In genomic region chr2:13523540-13524456, GRCm38 (mm10) we compare ENCODE assay signal across 8 mouse cellular contexts. TPM values are rescaled to one million over a fixed set of nuclear protein-coding genes. Genes with fewer than 3 reads are reported as not detected.
DNase-seq lines count a peak whose midpoint lies in the region; ATAC-seq lines count a peak whose summit lies in the region.

No protein-coding gene starts in this region.

- H3K9ac ChIP-seq in midbrain, embryonic 11.5 days (ENCODE audit: low read length), result no peak overlapping the region
- H3K9ac ChIP-seq in forebrain, embryonic 16.5 days (replicated peaks; ENCODE audit: low read depth, low read length), result no peak overlapping the region

- H3K4me1 ChIP-seq in midbrain, embryonic 11.5 days (ENCODE audit: control insufficient read depth, insufficient read depth, low read length), result no peaks in the 10 kb centered on the region
- peaks cover 14% of the 10 kb centered on the region for H3K4me1 ChIP-seq in midbrain, embryonic 10.5 days
- H3K4me1 ChIP-seq in forebrain, embryonic 16.5 days (replicated peaks; ENCODE audit: control insufficient read depth, insufficient read depth, low read length), result no peaks in the 10 kb centered on the region; the same call in 1 of the 2 replicates

- H3K27me3 ChIP-seq in midbrain, embryonic 11.5 days (ENCODE audit: control insufficient read depth, insufficient read depth, low read length), result no peaks in the 10 kb centered on the region
- H3K27me3 ChIP-seq in midbrain, embryonic 10.5 days (ENCODE audit: low read depth, poor library complexity, severe bottlenecking), result no peaks in the 10 kb centered on the region
- no peaks in the 10 kb centered on the region for H3K27me3 ChIP-seq in forebrain, embryonic 16.5 days (replicated peaks; ENCODE audit: control insufficient read depth, insufficient read depth, low read length)

- H3K9me3 ChIP-seq in midbrain, embryonic 11.5 days (ENCODE audit: control insufficient read depth, low read length), result no peaks in the 10 kb centered on the region
- H3K9me3 ChIP-seq in midbrain, embryonic 10.5 days (replicated peaks), result no peaks in the 10 kb centered on the region
- H3K9me3 ChIP-seq in forebrain, embryonic 16.5 days (ENCODE audit: control insufficient read depth, low read length), result no peaks in the 10 kb centered on the region

- no peak overlapping the region for H3K4me2 ChIP-seq in midbrain, embryonic 11.5 days
- H3K4me2 ChIP-seq in forebrain, embryonic 16.5 days (ENCODE audit: low read length), result no peak overlapping the region

- H3K36me3 ChIP-seq in midbrain, embryonic 11.5 days (ENCODE audit: control insufficient read depth, insufficient read depth, low read length), result no peaks in the 10 kb centered on the region
- peaks cover 4% of the 10 kb centered on the region for H3K36me3 ChIP-seq in midbrain, embryonic 10.5 days
- H3K36me3 ChIP-seq in forebrain, embryonic 16.5 days (ENCODE audit: control insufficient read depth, insufficient read depth), result 0 out of 2 replicates have a peak, but pooled peaks cover 3% of the 10 kb centered on the region

- no peak overlapping the region for H3K27ac ChIP-seq in midbrain, embryonic 11.5 days (ENCODE audit: low read depth, low read length)
- H3K27ac ChIP-seq in midbrain, embryonic 10.5 days (replicated peaks), result no peak overlapping the region
- H3K27ac ChIP-seq in forebrain, embryonic 16.5 days (ENCODE audit: low read length), result no peak overlapping the region

- DNase-seq in midbrain, embryonic 11.5 days (ENCODE audit: low spot score, missing footprints), result no peak
- DNase-seq in midbrain, embryonic 10.5 days (ENCODE audit: low spot score), result no peak
- DNase-seq in layer of hippocampus, adult 9-11 months, result peak; percentile 80
- DNase-seq in right cerebral cortex, adult 2 months (ENCODE audit: low spot score in 2 of 2), result peak; percentile 80 to 81
- no peak for DNase-seq in thymus, postnatal 14 days
- DNase-seq in adrenal gland, adult 18-20 months (ENCODE audit: low spot score in 2 of 2), result no peak

- 64% methylated on average over 8 of the region's 8 CpGs for WGBS in midbrain, embryonic 11.5 days
- 63% methylated on average over 8 of the region's 8 CpGs for WGBS in midbrain, embryonic 10.5 days
- WGBS in forebrain, embryonic 16.5 days, result 60% methylated on average over 8 of the region's 8 CpGs

- H3K4me3 ChIP-seq in midbrain, embryonic 11.5 days (ENCODE audit: low read depth, low read length), result no peak overlapping the region
- H3K4me3 ChIP-seq in midbrain, embryonic 10.5 days, result no peak overlapping the region
- no peak overlapping the region for H3K4me3 ChIP-seq in forebrain, embryonic 16.5 days (replicated peaks; ENCODE audit: low read length)

- peak; percentile 70; the same call in 1 of the 2 replicates for ATAC-seq in midbrain, embryonic 11.5 days (ENCODE audit: low FRiP score)
- ATAC-seq in forebrain, embryonic 16.5 days, result peak; percentile 96
- no peak for ATAC-seq in monocyte, adult 5-6 weeks (replicated peaks; ENCODE audit: insufficient number of reproducible peaks, low FRiP score, low TSS enrichment, poor library complexity, severe bottlenecking)

RNA-seq across cellular contexts. Expression of gene Trdmt1, which starts 20.7 kb away (rescaled TPM):
- 9.6 and 12.7 TPM in 2 replicates for polyA plus RNA-seq in midbrain, embryonic 11.5 days (2014; fragmentation: Nextera tagmentation; extraction: Ambion mirVana)
- polyA plus RNA-seq in midbrain, embryonic 10.5 days (2016; fragmentation: Nextera tagmentation; extraction: Ambion mirVana), result 9.3 and 9.5 TPM in 2 replicates
- 8.3 and 9.6 TPM in 2 replicates for polyA plus RNA-seq in forebrain, embryonic 16.5 days (2015; fragmentation: Nextera tagmentation; extraction: Ambion mirVana)
- total RNA-seq in monocyte, adult 5-6 weeks (2017), result 5.6 to 15.4 TPM (median 15.0 TPM) in 3 replicates
- 1 to 10 TPM; 2.8 to 3.2 TPM for total RNA-seq in adrenal gland, adult 18-20 months (2021)

RNA-seq across cellular contexts. Expression of gene Cubn, which starts 32.2 kb away (rescaled TPM):
- polyA plus RNA-seq in midbrain, embryonic 11.5 days (2014; fragmentation: Nextera tagmentation; extraction: Ambion mirVana), result 0.59 and 0.78 TPM in 2 replicates
- polyA plus RNA-seq in midbrain, embryonic 10.5 days (2016; fragmentation: Nextera tagmentation; extraction: Ambion mirVana), result 0.48 and 0.50 TPM in 2 replicates
- polyA plus RNA-seq in forebrain, embryonic 16.5 days (2015; fragmentation: Nextera tagmentation; extraction: Ambion mirVana), result 0.18 and 0.30 TPM in 2 replicates
- total RNA-seq in monocyte, adult 5-6 weeks (2017), result not detected in 3 replicates
- under 1 TPM; 0.19 to 0.36 TPM for total RNA-seq in adrenal gland, adult 18-20 months (2021)

RNA-seq across cellular contexts. Expression of gene Vim, which starts 49.9 kb away (rescaled TPM):
- 1,500 and 1,513 TPM in 2 replicates for polyA plus RNA-seq in midbrain, embryonic 11.5 days (2014; fragmentation: Nextera tagmentation; extraction: Ambion mirVana)
- polyA plus RNA-seq in midbrain, embryonic 10.5 days (2016; fragmentation: Nextera tagmentation; extraction: Ambion mirVana), result 1,116 and 1,227 TPM in 2 replicates
- 408 and 544 TPM in 2 replicates for polyA plus RNA-seq in forebrain, embryonic 16.5 days (2015; fragmentation: Nextera tagmentation; extraction: Ambion mirVana)
- total RNA-seq in monocyte, adult 5-6 weeks (2017), result 1,067 to 1,239 TPM (median 1,097 TPM) in 3 replicates
- total RNA-seq in adrenal gland, adult 18-20 months (2021), result 100 to 1,000 TPM; 152 to 479 TPM

Comparison
In these comparisons a context has a peak if more than half of its experiments do, and no peak if none do; other contexts are left out.
1. DNase-seq: peak in layer of hippocampus, adult 9-11 months (single experiment) and right cerebral cortex, adult 2 months (2 of 2); none in midbrain, embryonic 11.5 days (single experiment), midbrain, embryonic 10.5 days (single experiment), thymus, postnatal 14 days (single experiment) and adrenal gland, adult 18-20 months (0 of 2).